Mouse (Mus musculus) frontal cortex, postnatal 14 days (tissue): ENCODE results near the gene Cxcl10.

Source experiments
- DNase-seq, 2 experiments: peaks; one replicate each; pipeline ENCODE4 v3.0.0; 2022; ENCODE audit warnings: low spot score in 2 of 2

Gene Cxcl10

DNA sequence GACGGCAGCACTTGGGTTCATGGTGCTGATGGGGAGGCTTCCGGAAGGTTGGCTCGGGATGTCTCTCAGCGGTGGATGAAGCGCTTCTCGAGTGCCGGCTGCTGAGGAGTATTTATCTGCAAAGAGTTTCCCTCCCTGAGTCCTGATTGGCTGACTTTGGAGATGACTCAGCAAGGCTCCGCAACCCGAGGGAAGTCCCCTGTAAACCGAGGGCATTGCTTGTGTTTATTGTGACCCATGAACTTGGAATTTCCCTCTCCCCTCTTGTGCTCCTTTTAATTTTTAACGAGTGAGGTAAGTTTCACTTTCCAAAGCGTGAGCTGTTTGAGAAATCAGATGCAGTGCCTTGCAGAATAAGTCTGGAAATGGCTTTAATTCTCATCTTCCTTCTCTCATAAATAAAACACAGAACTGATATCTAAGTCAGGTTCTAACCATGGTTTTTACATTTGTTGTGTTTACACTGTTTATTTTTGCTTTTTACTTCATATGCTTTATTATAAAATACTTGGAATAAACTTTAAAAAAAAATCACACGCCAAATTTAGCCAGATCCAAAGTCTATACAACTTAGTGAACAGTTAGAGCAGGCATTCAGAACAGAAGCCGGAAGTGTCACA is at the start of gene Cxcl10:
Cxcl10 (minus strand) TSS at position 96 of the 620 bp plus-strand sequence.
- peak in 1 of 2 experiments; percentile 28 for DNase-seq

- DNase-seq = peak; percentile 21 to 67
Measured at GRCm38 (mm10) chr5:92398153-92398552, 49.5 kb upstream of the Cxcl10 start.

DNA sequence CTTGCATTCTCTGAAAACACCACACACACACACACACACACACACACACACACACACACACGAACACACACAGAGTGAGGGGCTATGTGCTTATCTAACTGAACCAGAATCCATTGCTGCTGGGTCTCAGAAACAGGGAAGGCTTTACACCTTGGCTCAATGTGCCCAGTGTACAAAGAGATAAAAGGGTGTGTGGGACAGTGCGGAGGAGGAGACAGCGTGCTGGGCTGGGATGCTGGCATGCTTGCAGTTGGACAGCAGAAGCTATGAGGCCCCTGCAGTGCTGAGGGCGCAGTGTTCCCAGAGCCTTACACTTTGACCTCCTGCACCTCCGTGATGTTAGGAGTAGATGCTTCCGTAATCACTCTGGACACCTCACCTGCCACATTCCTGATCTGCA is 47.8 kb upstream of the Cxcl10 start:
- no peak for DNase-seq

DNA sequence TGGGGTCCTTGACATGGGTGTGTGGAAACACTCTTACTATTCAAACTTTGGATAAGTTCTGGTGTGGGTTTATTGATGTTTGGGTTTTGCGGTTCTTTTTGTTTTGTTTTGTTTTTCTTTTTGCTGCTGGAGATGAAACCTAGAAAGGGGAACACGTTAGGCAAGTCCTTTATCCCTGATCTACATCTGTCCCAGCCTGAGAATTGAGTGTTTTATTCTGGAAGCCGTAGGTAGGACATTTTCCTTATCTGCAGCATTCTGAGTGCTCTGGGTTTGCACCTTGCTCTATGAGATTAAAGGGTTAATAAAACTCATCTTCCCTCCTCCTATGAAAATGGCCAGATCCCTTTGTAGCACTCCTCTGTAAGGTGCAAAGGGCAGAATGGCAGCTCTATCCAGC is 47.1 kb upstream of the Cxcl10 start:
- no peak for DNase-seq

DNA sequence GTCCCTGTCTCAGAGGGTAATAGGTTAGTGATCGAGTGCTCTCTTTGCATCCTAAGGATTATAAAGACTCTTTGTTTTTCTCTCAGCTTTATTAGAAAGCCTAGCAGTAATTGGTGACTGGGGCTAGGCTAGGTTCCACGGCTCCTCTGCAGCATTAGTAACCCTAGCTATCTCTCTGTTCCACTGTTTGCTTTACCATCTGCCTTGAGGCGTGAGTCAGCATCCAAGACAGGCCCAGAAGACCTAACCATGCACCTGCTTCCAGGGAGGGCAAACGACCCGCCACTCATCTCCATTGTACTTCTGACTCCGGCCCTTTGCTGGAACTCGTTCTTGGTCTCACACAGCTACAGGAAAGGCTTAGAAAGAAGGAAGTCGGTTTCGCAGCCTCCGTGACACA is 45.2 kb upstream of the Cxcl10 start:
- no peak for DNase-seq

- DNase-seq = no peak
Measured at GRCm38 (mm10) chr5:92392542-92392941, 43.9 kb upstream of the Cxcl10 start.

DNA sequence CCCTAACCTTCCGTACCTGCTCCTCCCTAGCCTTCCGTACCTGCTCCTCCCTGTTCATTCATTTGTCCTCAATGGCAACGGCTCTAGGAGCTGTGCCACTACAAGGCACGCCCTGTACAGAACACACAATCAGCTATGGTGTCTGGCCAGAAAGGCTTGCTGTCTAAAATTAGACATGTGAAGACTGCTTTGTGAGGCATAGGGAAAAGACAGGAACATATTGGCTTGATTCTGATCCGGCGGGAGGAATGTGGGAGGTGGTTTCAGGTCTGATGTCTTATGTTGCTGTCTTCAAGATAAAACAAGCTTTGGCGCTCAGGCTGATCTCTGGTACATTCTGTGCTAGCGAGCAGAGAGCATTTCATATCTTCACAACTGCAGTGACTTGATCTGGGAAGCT is 41.9 kb upstream of the Cxcl10 start:
- DNase-seq = no peak

- no peak for DNase-seq
Measured at GRCm38 (mm10) chr5:92389977-92390376, 41.3 kb upstream of the Cxcl10 start.

DNA sequence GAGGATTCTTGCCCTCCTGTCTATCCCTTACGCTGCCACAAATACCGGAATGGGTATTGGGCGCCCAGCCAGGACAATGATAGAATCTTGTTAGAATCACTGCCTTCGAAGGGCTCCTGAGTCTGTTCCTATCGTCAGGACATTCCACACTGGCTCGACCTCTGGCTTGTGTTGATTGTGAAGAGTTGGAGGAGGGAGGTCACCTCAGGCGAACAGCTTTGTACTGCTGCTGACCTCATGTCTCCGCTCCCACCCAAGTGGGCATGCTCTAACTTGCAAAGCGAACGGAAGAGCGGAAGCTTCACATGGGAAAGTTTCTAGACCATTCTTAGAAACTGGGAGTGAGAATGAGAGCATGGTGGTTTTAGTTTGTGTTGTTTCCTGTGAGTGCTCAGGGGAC is 38.7 kb upstream of the Cxcl10 start:
- no peak for DNase-seq

GRCm38 (mm10) chr5:92386643-92387042 is 38.0 kb upstream of the Cxcl10 start:
- no peak for DNase-seq

- no peak for DNase-seq
Measured at GRCm38 (mm10) chr5:92386102-92386501, 37.4 kb upstream of the Cxcl10 start.

DNA sequence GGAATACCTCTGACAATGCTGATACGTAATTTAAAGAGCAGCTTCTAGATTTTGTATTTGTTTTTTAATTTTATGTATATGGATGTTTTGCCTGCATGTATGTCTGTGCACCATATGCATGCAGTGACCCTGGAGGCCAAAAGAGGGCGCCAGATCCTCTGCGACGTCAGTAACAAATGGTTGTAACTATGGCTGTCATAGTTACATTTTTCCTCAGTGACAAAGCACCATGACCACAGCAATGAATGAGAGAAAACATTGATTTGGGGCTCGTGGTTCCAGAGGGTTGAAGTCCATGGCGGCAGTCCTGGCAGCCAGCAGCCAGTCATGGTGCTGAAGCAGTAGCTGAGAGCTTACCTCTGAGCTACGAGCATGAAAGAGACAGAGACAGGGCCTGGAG is 36.2 kb upstream of the Cxcl10 start:
- no peak for DNase-seq

DNA sequence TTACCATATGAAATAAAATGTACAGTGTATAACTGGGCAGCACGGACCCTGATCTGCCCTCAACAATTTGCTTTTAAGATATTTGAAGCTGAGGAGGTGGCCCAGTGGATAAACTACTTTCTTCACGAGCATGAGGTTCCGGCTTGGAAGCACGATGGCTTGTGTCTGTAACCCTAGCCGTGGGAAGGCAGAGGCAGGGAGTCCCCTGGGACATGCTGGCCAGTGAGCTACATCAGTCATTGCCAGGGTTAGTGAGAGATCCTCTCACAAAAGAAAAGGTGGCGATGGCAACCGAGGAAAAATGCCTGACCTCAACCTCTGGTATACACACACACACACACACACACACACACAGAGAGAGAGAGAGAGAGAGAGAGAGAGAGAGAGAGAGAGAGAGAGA is 35.1 kb upstream of the Cxcl10 start:
- no peak for DNase-seq

- no peak for DNase-seq
Measured at GRCm38 (mm10) chr5:92382349-92382679, 33.6 kb upstream of the Cxcl10 start.

DNA sequence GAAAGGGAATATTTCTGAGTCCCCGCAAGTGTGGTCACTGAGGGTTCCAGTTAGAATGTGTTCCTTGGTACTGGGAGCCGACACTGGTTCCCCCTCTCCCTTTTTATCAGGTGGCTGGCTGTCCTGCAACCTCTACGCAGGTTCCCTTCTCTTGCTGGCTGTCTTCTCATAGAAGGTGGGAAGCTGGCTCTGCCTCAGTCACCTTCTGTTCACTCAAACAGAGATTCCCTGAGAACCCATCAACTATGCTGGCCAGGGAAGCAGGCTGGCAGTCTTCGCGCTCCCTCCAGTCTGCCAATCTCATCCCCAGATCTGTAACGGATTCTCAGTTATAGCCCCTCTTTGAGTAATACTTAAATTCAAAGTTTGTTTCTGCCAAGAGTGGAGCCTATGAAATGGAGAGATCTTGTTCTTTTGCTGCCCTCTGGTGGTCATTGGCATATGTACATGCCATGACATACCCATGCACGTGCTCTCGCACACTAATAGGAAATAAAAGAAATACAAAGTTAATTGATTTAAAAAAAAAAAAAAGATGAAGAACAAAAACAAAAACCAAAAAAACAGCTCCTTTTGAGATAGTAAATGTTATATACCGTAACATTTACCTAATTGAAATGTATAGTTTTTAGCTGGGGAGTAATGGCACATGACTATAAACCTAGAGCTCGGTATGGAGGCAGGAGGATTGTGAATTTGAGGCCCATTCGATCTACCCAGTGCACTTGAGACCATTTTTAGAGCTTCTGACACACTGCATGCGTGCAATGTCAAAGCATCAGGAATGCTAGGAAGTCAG is 33.1 kb upstream of the Cxcl10 start:
- DNase-seq = peak; percentile 44 to 81

DNA sequence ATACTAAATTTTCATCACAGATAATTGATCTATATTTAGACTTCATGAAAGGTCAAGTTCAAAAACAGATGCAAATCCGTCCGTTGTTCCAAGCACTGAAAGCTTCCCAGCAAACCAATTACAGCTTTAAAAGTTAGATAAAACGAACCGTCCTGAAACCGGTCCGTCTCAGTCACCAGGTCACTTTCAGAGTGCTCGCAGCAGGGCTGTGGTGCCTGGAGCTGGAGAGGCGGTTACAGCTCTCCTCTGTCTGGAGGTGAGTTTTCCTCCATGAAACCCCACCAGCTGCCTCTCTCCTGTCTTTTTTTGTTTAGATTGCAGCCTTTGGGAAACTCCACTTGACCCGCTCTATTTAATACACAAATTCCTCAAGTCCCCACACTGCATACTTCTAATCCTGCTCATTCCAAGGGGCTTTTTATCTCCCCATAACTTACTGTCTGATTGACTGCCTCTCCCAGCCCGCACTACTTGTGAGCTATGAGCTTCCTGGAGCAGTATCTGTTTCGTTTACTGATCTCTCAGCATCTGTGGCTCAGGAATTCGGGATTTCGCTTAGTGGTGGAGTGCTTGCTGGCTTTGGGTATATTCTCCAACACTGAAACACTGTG is 28.2 kb upstream of the Cxcl10 start:
- no peak for DNase-seq

DNA sequence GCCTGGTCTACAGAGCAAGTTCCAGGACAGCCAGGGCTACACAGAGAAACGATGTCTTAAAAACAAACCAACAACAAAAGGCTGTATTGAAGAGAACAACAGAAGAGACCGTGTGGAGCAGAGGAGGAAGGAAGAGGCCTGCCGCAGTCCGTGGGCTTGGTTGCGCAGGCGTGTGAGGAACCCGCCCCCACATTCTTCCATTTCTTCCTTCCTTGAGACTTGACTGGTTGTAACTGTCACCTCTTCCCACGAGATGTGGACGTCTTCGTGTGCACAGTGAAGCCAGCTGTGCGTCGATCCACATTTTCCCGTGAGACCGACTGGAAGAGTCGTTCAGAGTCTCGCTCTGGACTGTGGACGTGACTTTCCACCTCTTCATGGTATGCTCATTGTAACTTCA is 26.7 kb upstream of the Cxcl10 start:
- no peak for DNase-seq

DNA sequence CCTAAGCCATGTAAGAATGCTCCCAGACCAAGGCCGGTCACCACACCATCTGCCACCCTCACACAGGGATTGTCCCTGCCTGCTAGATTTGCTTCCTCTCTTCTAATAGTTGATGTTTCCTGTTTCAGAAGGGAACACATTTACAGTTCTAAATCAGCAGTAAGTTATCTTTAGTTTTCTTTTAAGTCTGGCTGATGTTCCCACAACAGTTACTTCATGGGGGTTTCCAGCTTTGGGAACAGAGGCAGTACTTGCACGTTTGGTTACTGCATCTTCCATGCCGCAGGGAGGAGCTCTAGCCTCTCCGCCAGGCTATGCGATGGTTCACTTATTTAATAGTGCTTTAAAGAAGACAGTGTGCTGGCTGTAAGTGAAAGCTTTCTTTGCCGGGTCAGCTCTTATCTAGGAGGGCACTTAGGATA is 26.0 kb upstream of the Cxcl10 start:
- DNase-seq = no peak

DNA sequence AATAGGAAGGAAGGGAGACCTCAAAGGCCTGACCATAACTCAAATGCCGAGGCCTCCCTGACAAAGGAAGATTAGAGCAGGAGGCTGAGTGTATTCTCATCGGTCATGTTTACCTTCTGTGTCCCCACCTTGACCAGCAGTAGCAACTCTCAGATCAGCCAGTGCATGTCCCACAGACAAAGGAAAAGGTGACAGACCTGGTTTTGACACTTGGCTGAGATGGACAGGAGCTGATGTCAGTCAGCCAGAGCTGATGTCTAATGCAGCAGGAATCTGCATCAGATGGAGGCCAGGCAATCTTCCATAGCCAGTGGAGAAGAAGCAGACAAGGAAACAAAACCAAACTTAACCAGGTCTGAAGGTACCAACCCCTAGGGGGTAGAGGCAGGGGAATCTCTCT is 23.9 kb upstream of the Cxcl10 start:
- DNase-seq = no peak

DNA sequence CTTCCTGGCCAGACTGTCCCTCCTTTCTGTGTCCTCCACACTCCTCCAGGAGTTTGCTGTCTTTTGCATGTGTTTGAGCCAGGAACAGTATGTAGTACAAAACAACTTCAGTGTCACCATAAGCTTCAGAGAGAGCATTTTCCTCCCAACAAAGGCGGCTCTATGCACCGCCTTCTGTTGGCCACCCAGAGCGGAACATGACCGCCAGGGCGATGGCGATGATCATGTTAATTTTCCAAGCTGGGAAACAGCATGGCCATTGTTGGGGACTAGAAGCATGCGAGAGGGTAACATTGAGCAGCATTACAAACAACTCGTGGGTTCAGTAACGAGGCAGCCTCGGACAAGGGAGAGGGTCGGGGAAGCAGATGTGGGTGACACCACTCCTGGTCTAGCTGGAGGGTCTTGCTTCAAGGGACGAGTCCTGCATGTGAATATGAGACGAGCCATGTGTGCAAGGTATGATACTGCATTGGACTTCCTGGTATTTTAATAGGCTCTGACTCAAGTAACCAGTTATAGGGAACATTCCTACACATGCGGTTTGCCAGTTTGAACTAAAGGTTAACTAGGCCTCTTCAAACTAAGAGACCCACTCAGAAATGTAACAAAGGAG is 22.8 kb upstream of the Cxcl10 start:
- no peak for DNase-seq

GRCm38 (mm10) chr5:92370891-92371290 is 22.2 kb upstream of the Cxcl10 start:
- DNase-seq = no peak

DNA sequence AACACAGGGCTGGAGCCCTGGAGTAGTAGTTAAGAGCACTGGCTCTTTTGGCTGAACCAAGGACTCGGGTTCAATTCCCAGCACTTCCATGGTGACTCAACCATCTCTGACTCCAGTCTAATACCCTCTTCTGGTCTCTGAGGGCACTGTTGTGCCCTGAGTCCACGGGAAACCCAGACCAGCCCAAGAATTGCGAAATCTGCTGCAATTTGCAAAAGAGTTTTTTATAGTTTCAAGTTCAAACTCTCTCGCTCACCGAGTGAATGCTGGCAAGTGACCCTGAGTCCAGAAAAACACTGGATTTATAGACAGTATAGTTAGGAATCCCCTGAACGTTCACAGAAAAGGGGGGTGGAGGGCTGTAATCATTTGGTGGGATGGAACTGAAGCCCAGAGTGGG is 21.7 kb upstream of the Cxcl10 start:
- no peak for DNase-seq
